Mouse (Mus musculus): ENCODE measurements around the gene Casc3. TPM values are rescaled to one million over a fixed set of nuclear protein-coding genes. Genes with fewer than 3 reads are reported as not detected.

Casc3 gene
- polyA plus RNA-seq, 1 experiment from 2014 or later, result 44.9 TPM

- ATAC-seq (ENCODE audit: insufficient number of reproducible peaks, low FRiP score, low TSS enrichment, low read depth) (no peak), DNase-seq (ENCODE audit: low spot score) (no peak)
- H3K27me3 ChIP-seq (ENCODE audit: control insufficient read depth, insufficient read depth, low read length), result no peaks in the 10 kb centered on the region
- peak overlapping the region; percentile 45 for H3K9ac ChIP-seq (ENCODE audit: low read length)
- peak overlapping the region; percentile 75; the same call in 1 of the 2 replicates for H3K4me2 ChIP-seq (ENCODE audit: low read depth, severe bottlenecking)
- H3K9me3 ChIP-seq (ENCODE audit: control insufficient read depth, low read length), result no peaks in the 10 kb centered on the region
- H3K36me3 ChIP-seq (ENCODE audit: control insufficient read depth, insufficient read depth, low read length), result no peaks in the 10 kb centered on the region
- H3K4me3 ChIP-seq (ENCODE audit: low read depth, low read length), result no peak overlapping the region
- peak overlapping the region; percentile 93 for H3K27ac ChIP-seq (replicated peaks; ENCODE audit: low read depth, low read length)
- H3K4me1 ChIP-seq (ENCODE audit: control insufficient read depth, insufficient read depth, low read length), result peaks cover 31% of the 10 kb centered on the region
- 40% methylated on average over 12 of the region's 12 CpGs for WGBS
Measured at GRCm38 (mm10) chr11:98776052-98776764, 28.5 kb upstream of the Casc3 start.

DNA sequence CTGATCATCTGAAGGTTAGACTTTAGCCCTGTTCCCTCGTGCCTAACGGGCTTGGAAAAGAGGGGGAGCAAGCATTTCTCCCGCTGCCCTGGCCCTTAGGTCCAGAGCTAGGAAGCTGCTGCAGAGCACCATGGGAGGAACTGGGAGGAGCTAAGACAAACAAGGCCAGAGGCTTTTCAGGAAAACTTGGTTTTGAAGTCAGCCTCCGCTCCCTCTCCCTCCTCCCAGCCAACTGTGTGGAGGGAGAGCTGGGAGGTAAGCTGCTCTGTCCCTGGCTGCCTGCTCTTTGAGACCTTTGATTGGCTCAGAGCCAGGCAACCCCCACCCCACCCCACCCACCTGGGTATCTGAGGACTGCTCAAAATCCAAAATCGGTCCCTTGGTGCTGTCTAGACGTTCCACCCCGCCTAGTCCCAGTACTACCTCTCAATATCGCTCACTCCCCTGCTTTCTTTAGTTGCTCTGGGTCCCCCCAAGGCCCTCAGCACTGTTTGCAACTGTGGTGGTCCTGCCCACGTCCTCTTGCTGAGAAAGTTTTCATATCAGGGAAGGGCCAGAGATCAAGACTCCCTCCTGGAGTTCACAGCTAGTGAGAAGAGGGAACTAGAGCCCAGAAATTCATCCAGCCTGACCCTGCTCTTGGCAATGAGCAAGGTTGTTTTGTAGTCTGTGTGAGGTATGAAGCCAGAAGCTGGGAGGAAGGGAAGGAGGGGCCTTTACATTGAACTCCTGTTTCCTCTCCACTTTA, 27.7 kb upstream of the Casc3 start:
- H3K27me3 ChIP-seq (ENCODE audit: control insufficient read depth, insufficient read depth, low read length), result no peaks in the 10 kb centered on the region
- DNase-seq (ENCODE audit: low spot score) (peak; percentile 71), ATAC-seq (ENCODE audit: insufficient number of reproducible peaks, low FRiP score, low TSS enrichment, low read depth) (peak; percentile 26; the same call in 1 of the 2 replicates)
- no peaks in the 10 kb centered on the region for H3K36me3 ChIP-seq (ENCODE audit: control insufficient read depth, insufficient read depth, low read length)
- H3K4me3 ChIP-seq (ENCODE audit: low read depth, low read length), result no peak overlapping the region
- peak overlapping the region; percentile 22 for H3K4me2 ChIP-seq (ENCODE audit: low read depth, severe bottlenecking)
- 6% methylated on average over 9 of the region's 9 CpGs for WGBS
- peaks cover 39% of the 10 kb centered on the region for H3K4me1 ChIP-seq (ENCODE audit: control insufficient read depth, insufficient read depth, low read length)
- H3K9me3 ChIP-seq (ENCODE audit: control insufficient read depth, low read length), result no peaks in the 10 kb centered on the region
- H3K9ac ChIP-seq (ENCODE audit: low read length), result peak overlapping the region; percentile 45
- peak overlapping the region; percentile 93 for H3K27ac ChIP-seq (replicated peaks; ENCODE audit: low read depth, low read length)

DNA sequence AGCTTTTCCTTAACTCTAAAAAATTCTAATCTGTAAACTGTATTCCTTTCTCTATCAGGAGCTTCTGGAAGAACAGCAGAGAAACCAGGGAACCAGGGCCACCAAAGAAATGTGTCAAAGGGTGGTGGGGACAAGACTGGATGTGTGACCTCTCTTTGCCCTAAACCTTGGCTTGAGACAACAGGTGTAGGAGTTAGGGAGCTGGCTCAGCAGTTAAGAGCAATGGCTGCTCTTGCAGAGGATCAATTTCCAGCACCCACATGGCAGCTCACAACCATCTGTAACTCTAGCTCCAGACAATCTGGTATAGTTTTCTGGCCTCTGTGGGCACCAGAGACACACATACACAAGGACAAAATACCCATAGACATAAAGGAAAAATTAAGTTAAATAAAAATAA, 26.8 kb upstream of the Casc3 start:
- no peak for ATAC-seq (ENCODE audit: insufficient number of reproducible peaks, low FRiP score, low TSS enrichment, low read depth)
- Histone ChIP-seq H3K4me1 (ENCODE audit: control insufficient read depth, insufficient read depth, low read length) (peaks cover 48% of the 10 kb centered on the region), H3K36me3 (ENCODE audit: control insufficient read depth, insufficient read depth, low read length) (no peaks in the 10 kb centered on the region)

GRCm38 (mm10) chr11:98781851-98782512, 22.7 kb upstream of the Casc3 start:
- H3K36me3 ChIP-seq (ENCODE audit: control insufficient read depth, insufficient read depth, low read length), result no peaks in the 10 kb centered on the region
- ATAC-seq (ENCODE audit: insufficient number of reproducible peaks, low FRiP score, low TSS enrichment, low read depth) (no peak), DNase-seq (ENCODE audit: low spot score) (peak; percentile 38)
- H3K4me3 ChIP-seq (ENCODE audit: low read depth, low read length), result no peak overlapping the region
- H3K27me3 ChIP-seq (ENCODE audit: control insufficient read depth, insufficient read depth, low read length), result no peaks in the 10 kb centered on the region
- peaks cover 56% of the 10 kb centered on the region for H3K4me1 ChIP-seq (ENCODE audit: control insufficient read depth, insufficient read depth, low read length)
- 20% methylated on average over 13 of the region's 14 CpGs for WGBS
- peak overlapping the region; percentile 49 for H3K9ac ChIP-seq (ENCODE audit: low read length)
- no peaks in the 10 kb centered on the region for H3K9me3 ChIP-seq (ENCODE audit: control insufficient read depth, low read length)
- peak overlapping the region; percentile 85 for H3K27ac ChIP-seq (replicated peaks; ENCODE audit: low read depth, low read length)
- H3K4me2 ChIP-seq (ENCODE audit: low read depth, severe bottlenecking), result peak overlapping the region; percentile 34; the same call in 1 of the 2 replicates

More for the DNA sequence above, 26.8 kb upstream of the Casc3 start:
- Histone ChIP-seq H3K27ac (replicated peaks; ENCODE audit: low read depth, low read length) (peak overlapping the region; percentile 93), H3K9ac (ENCODE audit: low read length) (no peak overlapping the region), H3K4me3 (ENCODE audit: low read depth, low read length) (no peak overlapping the region), H3K9me3 (ENCODE audit: control insufficient read depth, low read length) (no peaks in the 10 kb centered on the region), H3K27me3 (ENCODE audit: control insufficient read depth, insufficient read depth, low read length) (no peaks in the 10 kb centered on the region), H3K4me2 (ENCODE audit: low read depth, severe bottlenecking) (no peak overlapping the region)
- no peak for DNase-seq (ENCODE audit: low spot score)

GRCm38 (mm10) chr11:98782651-98783235, 22.0 kb upstream of the Casc3 start:
- peak overlapping the region; percentile 49 for H3K9ac ChIP-seq (ENCODE audit: low read length)
- peak overlapping the region; percentile 85 for H3K27ac ChIP-seq (replicated peaks; ENCODE audit: low read depth, low read length)
- DNase-seq (ENCODE audit: low spot score) (peak; percentile 67), ATAC-seq (ENCODE audit: insufficient number of reproducible peaks, low FRiP score, low TSS enrichment, low read depth) (no peak; the same call in 1 of the 2 replicates)
- no peaks in the 10 kb centered on the region for H3K27me3 ChIP-seq (ENCODE audit: control insufficient read depth, insufficient read depth, low read length)
- peaks cover 57% of the 10 kb centered on the region for H3K4me1 ChIP-seq (ENCODE audit: control insufficient read depth, insufficient read depth, low read length)
- no peaks in the 10 kb centered on the region for H3K9me3 ChIP-seq (ENCODE audit: control insufficient read depth, low read length)
- H3K4me2 ChIP-seq (ENCODE audit: low read depth, severe bottlenecking), result peak overlapping the region; percentile 34
- no peaks in the 10 kb centered on the region for H3K36me3 ChIP-seq (ENCODE audit: control insufficient read depth, insufficient read depth, low read length)
- 0 out of 2 replicates have a peak overlapping the region, but pooled peaks have one; percentile 7 for H3K4me3 ChIP-seq (ENCODE audit: low read depth, low read length)
- 2% methylated on average over 17 of the region's 17 CpGs for WGBS

DNA sequence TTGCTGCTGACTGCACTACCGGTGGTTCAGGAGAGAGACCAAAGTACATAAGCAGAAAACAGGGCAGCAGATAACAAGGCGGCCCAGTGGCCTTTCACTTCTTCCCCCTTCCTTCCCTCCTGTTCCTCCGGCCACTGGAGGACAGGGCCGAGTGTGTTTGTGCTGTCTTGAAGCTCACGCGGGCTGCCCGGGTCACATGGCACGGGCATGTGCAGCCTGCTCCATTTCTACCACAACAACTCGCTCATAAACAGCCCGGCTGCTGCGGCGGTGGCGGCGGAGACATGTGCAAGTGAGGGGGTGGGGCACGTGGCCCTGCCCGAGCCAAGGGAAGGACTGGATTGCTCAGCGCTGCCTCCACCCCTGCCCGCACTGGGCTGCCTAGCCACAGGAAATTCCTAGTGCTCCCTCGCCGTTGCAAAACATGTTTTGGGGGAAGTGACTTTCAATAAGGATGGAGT, 21.4 kb upstream of the Casc3 start:
- Histone ChIP-seq H3K4me1 (ENCODE audit: control insufficient read depth, insufficient read depth, low read length) (peaks cover 58% of the 10 kb centered on the region), H3K9me3 (ENCODE audit: control insufficient read depth, low read length) (no peaks in the 10 kb centered on the region), H3K27ac (replicated peaks; ENCODE audit: low read depth, low read length) (peak overlapping the region; percentile 85), H3K9ac (ENCODE audit: low read length) (peak overlapping the region; percentile 49), H3K27me3 (ENCODE audit: control insufficient read depth, insufficient read depth, low read length) (no peaks in the 10 kb centered on the region), H3K36me3 (ENCODE audit: control insufficient read depth, insufficient read depth, low read length) (no peaks in the 10 kb centered on the region), H3K4me3 (ENCODE audit: low read depth, low read length) (peak overlapping the region; percentile 7), H3K4me2 (ENCODE audit: low read depth, severe bottlenecking) (peak overlapping the region; percentile 34)
- DNase-seq (ENCODE audit: low spot score), result peak; percentile 90
- WGBS, result under 1% methylated on average over 20 of the region's 20 CpGs
- ATAC-seq (ENCODE audit: insufficient number of reproducible peaks, low FRiP score, low TSS enrichment, low read depth), result no peak; the same call in 1 of the 2 replicates

DNA sequence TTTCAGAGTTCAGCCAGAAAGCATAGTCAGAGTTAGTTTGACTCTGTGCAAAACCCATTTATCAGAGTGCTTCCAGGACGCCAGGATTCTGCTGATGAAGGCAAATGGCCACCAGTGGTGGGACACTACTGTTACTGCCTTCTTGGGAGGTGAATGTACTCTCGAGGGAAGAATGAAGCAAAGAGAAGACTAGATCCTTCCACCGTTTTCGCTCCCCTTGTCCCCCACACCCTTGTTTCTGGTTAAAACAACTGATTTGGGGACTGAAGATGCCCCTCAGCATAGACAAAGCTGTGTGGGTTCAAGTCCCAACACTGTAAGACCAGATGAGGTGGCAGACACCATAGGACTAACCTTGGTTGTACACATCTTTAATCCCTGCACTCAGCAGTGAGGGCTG, 20.6 kb upstream of the Casc3 start:
- ATAC-seq (ENCODE audit: insufficient number of reproducible peaks, low FRiP score, low TSS enrichment, low read depth), result no peak
- 66% methylated on average over 4 of the region's 4 CpGs for WGBS
- Histone ChIP-seq H3K4me2 (ENCODE audit: low read depth, severe bottlenecking) (no peak overlapping the region), H3K27me3 (ENCODE audit: control insufficient read depth, insufficient read depth, low read length) (no peaks in the 10 kb centered on the region), H3K9me3 (ENCODE audit: control insufficient read depth, low read length) (no peaks in the 10 kb centered on the region), H3K36me3 (ENCODE audit: control insufficient read depth, insufficient read depth, low read length) (no peaks in the 10 kb centered on the region), H3K4me3 (ENCODE audit: low read depth, low read length) (no peak overlapping the region), H3K9ac (ENCODE audit: low read length) (no peak overlapping the region), H3K4me1 (ENCODE audit: control insufficient read depth, insufficient read depth, low read length) (peaks cover 61% of the 10 kb centered on the region), H3K27ac (replicated peaks; ENCODE audit: low read depth, low read length) (peak overlapping the region; percentile 85; the same call in 1 of the 2 replicates)
- no peak for DNase-seq (ENCODE audit: low spot score)

DNA sequence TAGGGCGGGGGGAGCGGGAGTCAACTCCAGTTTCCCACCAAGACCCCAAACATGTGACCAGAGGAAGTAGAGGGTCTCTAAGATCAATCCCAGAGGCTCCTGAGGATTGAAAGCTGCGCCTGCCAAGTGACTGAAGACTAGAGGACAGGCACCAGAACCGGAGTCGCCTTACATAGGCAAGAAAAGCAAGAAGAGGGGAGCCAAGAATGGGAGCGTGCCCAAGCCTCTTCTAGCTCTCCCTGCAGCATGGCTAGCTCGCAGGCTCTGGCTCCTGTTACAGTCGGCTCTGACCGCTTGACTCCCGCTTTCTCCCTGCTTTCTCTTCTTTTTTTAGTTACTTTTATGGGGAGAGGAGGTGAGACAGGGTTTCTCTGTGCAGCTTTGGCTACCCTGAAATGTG, 19.5 kb upstream of the Casc3 start:
- no peaks in the 10 kb centered on the region for H3K36me3 ChIP-seq (ENCODE audit: control insufficient read depth, insufficient read depth, low read length)
- H3K27me3 ChIP-seq (ENCODE audit: control insufficient read depth, insufficient read depth, low read length), result no peaks in the 10 kb centered on the region
- 67% methylated on average over 10 of the region's 10 CpGs for WGBS
- no peak overlapping the region for H3K9ac ChIP-seq (ENCODE audit: low read length)
- no peak for ATAC-seq (ENCODE audit: insufficient number of reproducible peaks, low FRiP score, low TSS enrichment, low read depth)
- H3K4me1 ChIP-seq (ENCODE audit: control insufficient read depth, insufficient read depth, low read length), result peaks cover 61% of the 10 kb centered on the region
- H3K4me2 ChIP-seq (ENCODE audit: low read depth, severe bottlenecking), result no peak overlapping the region
- H3K27ac ChIP-seq (replicated peaks; ENCODE audit: low read depth, low read length), result peak overlapping the region; percentile 47
- no peaks in the 10 kb centered on the region for H3K9me3 ChIP-seq (ENCODE audit: control insufficient read depth, low read length)
- no peak for DNase-seq (ENCODE audit: low spot score)
- H3K4me3 ChIP-seq (ENCODE audit: low read depth, low read length), result no peak overlapping the region

Measured in limb, embryonic 11.5 days (tissue).